Mouse (Mus musculus): ENCODE measurements around the gene 1700025B11Rik.
"Not testable (repeated sequence)": the region's sequence is repeated elsewhere in the genome, so short reads cannot be mapped to it uniquely, and the experiment has no call there.

The 1700025B11Rik gene

DNA sequence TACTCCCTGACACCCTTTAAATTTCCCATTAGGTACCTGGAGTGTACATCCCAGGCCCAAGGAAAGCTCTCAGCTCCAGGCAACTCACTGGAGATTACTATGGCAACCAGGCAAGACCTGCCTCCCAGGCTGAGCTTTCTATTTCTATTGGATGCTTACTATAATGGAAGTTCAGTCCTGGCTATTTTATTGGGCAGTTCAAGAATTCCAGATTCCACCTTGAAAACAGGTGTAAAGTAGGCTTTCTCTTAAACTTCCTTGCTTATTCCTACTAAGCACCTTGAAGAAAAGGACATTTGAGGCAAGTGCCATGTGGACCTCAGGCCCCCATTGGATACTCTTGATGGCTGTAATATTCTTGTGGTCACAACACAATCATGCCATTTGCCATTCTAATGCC, at the start of gene 1700025B11Rik:
Gene 1700025B11Rik (minus strand): TSS at position 101 of the 400 bp plus-strand sequence.
- no peak for DNase-seq (ENCODE audit: low read depth)

DNA sequence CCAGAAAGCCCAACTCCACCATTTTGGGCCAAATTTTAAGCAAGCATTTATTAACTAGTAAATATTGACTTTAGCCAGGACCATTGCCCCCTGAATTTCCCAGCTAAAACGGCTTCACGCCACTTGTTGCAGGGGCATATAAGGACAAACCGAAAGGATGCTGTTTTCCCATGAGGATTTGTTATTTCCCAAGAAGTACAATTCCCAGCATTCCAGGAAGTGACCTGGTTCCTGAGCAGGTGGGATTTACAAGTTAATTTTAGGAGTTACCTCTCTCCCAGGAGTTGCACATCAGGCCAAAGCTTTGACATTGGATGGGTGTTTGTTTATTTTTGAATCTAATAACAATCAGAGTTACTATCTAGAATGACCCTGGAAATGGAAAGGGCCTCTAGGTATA, 44.4 kb upstream of the 1700025B11Rik start:
- DNase-seq (ENCODE audit: low read depth), result no peak

DNA sequence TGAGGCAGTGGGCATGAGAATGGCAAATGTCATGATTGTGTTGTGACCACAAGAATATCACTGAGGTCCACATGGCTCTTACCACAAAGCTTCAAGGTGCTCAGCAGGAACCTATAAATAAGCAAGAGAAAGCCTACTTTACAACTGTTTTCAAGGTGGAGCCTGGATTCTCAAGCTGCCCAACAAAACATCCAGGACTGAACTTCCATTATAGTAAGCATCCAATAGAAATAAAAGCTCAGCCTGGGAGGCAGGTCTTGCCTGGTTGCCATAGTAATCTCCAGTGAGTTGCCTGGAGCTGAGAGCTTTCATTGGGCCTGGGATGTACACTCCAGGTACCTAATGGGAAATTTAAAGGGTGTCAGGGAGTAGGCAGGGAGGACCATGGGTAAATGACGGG, 37.3 kb upstream of the 1700025B11Rik start, which contains the start of gene Gm36245:
Gene Gm36245 (plus strand): TSS at position 301 of the 400 bp plus-strand sequence.
- no peak for DNase-seq (ENCODE audit: low read depth)

DNA sequence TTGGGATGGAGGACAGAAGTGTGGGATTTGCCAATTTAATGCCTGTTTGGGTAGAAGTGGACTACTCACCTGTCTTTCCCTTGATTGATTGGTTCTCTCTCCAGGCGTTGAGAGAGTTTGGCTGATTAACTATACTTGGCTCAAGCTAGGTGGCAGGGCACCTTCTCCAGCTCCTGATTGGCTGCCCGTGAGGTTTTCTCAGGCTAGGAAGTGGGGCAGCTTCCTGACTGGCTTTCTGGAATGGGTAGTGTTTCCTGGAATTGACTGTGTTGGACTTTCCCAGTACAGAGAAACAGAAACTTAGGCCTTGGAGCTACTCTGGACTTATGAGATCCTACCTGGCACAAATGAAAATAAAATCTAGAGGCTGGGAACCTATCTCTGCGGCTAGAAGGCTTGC, 36.7 kb upstream of the 1700025B11Rik start:
- no peak for DNase-seq (ENCODE audit: low read depth)

DNA sequence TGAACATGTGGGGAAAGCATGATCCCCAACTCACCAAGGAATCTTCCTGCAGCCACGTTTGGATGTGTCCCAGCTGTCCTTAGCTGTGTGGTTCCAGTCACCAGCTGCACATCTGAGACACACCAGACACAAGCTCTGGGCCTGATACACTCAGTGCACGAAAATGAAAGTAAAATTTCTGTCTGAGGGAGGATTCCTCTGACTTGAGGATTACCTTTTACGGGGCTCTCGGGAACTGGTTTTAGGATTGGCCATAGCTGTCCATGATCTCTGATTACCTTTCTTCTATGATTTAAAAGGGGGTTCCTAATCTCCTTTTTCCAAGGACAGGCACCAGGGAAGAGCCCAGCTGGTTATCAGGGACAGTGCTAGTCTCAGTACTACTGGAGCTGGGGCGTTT, 34.3 kb upstream of the 1700025B11Rik start, which contains the start of gene Apol10b:
Gene Apol10b (minus strand): TSS at position 165 of the 400 bp plus-strand sequence.
- peak; percentile 19 for DNase-seq (ENCODE audit: low read depth)

DNA sequence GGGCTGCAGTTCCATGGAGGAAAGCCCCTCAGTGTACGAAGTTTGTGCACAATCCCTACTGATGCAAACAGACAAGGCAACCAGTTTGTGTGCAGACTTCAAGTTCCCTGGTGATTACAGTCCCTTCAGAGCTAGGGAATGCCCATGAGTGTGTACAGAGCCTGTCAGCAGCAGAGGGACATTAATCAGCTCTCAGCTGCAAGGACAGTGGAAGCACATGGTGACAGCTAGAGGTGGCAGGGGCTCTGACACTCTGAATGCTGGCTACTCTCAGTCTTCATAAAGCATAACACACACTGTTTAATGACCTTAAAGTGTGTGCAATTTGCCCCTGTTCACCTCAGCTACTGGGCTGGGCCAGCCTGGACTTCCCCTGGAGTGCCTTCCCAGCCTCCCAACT, 31.9 kb upstream of the 1700025B11Rik start:
- DNase-seq (ENCODE audit: low read depth), result no peak

DNA sequence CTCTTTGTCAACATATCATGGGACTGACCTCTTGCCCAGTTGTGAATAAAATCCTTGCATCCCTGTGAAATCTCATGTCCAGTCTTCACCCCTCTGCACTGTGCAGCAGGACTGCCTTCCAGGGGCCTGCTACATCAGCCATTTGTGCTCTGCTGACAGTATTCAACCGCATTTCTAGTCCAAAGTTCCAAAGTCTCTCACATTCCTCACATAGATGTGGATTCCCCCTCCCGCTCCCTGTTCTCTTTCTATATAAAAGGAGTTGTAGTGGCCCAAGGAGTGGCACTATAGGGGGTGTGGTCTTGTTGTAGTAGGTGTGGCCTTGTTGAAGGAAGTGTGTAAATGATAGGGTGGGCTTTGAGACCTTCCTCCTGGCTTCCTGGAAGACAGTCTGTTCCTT, 29.2 kb upstream of the 1700025B11Rik start:
- DNase-seq (ENCODE audit: low read depth), result no peak

DNA sequence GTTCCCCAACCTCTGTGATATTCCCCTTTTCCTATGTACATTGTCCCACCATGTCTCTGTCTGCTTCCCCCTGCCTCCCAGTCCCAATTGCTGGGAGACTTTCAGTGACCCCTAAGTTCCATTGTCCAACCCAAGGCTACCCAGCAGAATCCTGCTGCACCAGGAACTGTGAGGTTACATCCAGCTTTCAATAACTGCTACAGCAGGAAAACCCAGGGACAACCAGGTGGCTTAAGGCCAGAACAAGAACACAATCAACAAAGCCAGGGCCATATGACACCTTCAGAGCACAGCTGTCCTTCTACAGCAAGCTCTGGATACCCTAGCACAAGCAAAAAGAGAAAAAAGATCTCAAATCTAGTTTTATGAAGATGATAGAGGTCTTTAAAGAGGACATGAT, 27.3 kb upstream of the 1700025B11Rik start:
- no peak for DNase-seq (ENCODE audit: low read depth)

DNA sequence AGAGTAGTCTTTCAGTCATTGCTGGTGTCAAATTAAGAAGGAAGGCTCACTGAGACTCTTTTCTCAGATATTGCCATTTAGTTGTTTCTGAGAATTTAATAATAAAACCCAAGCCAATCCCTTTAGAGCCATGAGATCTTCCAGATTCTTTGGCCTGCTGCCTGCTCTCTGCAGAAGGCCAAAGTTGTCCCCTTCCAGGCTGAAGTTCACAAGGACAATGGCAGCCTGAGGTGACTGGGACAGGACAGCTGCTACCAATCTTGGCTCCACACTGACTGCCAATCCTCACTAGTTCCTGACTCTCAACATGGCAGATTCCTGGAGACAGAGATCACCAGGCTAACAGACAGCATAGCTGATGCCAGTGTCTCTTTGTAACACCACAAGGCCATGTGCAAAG, 25.3 kb upstream of the 1700025B11Rik start:
- DNase-seq (ENCODE audit: low read depth), result no peak

DNA sequence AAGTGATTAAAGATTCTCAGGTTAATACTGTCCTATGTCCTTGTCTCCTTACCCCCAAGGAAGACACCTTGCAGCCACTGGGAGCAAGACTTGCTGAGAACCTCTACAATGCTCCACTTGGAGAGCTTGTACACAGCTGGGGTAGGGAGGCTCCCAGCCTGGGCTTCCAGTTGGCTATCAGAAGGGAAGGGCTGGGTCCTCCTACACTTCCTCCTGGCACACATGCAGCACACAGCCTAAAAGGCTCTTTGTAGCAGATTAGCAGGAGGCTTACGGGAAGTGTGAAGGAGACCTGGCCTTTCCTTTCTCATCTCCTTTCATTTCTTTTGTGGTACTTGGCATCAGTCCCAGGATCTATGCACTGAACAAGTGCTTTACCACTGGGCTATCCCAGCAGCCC, 20.0 kb upstream of the 1700025B11Rik start:
- DNase-seq (ENCODE audit: low read depth), result no peak

DNA sequence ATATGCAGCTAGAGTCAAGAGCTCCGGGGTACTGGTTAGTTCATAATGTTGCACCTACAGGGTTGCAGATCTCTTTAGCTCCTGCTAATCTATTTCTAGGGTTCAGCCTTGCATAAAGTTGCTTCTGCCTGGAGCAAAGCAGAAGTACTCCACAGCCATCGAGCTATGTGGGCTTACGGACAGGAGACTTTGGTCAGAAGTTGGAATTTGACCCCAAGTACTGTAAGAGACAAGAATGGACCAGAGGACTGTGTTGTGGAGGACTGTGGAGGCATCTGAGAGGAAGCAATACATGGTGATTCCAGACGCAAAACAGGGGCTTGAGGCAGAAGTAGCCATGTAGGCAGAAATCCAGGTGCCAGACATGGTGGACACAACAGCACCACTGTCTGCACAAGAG, 17.6 kb upstream of the 1700025B11Rik start:
- DNase-seq (ENCODE audit: low read depth), result no peak

DNA sequence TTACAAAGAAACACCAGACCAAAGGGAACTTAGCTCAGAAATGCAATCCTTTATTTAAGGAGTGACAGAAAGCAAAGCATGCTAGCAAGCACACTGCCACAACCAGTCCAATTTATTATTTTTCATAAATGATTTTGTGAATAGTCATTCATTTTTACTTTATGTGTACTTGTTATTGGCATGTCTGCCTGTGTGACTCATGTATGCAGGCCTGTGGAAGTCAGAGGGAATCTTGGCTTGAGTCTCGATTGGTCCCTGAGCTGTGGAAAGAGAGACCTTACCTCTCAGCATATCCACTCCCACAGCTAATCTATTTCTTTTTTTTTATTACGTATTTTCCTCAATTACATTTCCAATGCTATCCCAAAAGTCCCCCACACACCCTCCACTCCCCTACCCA, 17.1 kb upstream of the 1700025B11Rik start:
- no peak for DNase-seq (ENCODE audit: low read depth)

DNA sequence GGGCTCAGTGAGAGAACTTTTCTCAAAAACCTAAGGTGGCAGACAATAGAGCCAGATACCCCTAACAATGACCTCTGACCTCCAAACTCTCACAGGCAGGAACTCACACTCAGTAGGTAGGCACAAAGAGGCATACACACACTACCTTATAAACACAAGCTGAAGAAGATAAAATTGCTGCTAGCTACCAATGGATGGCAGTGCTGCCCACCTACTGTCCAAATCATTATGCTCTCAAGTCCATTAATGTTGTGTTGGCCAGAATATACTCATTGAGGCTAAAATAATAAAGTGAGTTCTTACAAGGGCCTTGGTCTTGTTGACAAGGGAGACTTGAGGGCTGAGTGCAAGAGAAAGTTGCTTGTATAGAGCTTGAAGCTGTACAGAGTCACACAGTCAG, 1.5 kb upstream of the 1700025B11Rik start:
- peak; percentile 1 for DNase-seq (ENCODE audit: low read depth)

DNA sequence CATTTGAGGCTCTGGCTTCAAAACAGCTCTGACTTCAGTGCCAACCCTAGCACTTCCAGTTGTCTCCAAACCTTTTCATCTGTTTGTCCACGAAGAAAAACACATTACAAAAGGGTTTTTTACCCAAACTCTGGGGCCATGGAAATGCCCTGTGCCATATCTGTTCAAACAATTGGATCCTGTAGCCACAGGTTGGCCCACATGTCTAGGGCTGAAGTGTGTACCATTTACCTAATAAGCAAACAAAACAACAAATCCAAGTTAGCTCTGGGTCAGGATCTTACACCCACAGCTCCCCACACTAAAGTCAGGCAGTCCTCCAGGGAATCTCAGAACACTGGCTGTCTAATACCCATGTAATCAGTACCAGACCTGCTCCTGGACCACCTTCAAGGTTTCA, 22.5 kb downstream of the 1700025B11Rik start:
- DNase-seq (ENCODE audit: low read depth), result not testable (repeated sequence)

DNA sequence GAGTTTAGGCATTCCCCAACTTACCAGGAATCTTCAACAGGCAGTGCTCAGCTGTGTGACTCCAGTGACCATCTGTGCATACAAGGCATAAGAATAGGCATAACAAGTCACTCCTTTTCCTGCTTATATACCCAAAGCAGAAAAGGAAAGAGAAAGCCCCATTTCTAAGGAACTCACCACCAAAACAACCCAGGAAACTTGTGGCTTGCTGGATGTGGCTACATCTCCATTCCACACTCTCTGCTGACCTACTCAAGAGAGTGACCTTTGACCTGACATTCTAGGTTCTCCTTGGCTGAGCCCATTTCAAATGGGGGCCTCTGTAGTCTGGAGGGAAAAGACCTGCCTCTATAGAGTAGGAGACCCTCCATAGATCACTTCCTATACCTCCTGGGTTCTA, 28.5 kb downstream of the 1700025B11Rik start, which contains the start of gene Apol7c:
Gene Apol7c (minus strand): TSS at position 101 of the 400 bp plus-strand sequence.
- DNase-seq (ENCODE audit: low read depth), result no peak

DNA sequence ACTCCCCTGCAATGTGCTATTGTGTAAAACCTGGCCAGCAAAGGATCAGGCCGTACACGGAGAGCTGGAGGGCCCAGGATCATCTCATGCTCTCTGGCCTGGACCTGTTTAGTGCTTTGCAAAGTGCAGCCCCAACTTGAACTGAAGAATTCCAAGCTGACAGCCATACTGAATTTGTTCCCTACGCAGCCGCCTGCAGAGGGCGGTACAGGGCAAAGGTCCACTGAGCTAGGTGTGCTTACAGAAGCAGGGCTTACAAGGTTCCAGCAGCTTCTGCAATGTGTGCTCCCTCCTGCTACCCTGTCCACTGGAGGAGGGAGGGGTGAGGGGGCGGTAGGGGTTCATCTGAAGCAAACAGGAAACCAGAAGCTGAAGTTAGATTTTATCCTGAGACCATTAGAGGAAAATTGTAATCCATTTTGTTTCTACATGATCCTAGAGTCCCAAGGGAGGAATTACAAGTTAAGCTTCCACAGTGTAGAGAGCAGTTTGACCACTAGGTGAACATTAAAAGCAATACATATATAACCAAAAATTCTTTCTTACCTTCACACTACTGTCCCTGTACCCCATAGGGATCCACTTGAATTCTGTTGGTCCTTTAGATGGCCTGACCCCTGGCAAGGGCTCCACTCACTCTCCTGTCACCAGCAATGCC, 38.4 kb downstream of the 1700025B11Rik start:
- DNase-seq (ENCODE audit: low read depth), result peak; percentile 45

DNA sequence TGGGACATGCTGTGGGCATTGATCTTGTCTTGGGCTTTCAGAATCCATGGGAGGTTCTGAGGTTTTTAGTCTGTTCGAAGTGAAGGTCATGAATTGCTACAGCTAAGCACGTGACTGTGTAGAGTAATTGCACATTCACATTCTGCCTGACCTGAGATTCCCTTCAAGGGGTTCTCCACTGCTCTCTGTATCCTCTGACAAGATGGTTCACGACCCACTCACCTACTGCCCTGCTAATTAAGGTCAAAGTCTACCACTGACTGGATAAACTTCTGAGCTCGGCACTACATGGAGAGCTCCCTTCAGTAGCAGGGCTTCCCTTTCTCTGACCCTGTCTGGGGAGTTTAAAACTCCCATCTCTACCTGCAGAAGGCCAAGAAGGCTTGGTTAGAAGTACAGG, 41.1 kb downstream of the 1700025B11Rik start:
- DNase-seq (ENCODE audit: low read depth), result not testable (repeated sequence)

Data from 416B (cell line).